Mouse (Mus musculus) CH12.LX (cell line): ENCODE results near the gene Anapc16. TPM values are rescaled to one million over a fixed set of nuclear protein-coding genes. Genes with fewer than 3 reads are reported as not detected.
"Not testable (repeated sequence)": the region's sequence is repeated elsewhere in the genome, so short reads cannot be mapped to it uniquely, and the experiment has no call there.

Experiments used
- DNase-seq: peaks from one replicate; pipeline ENCODE4 v3.0.0-alpha.2; 2013; ENCODE audit errors: extremely low read depth
- H3K27ac ChIP-seq: 2 replicates; pipeline ENCODE4 v1.5.1; 2012; ENCODE audit warnings: low read depth, mild to moderate bottlenecking, control low read depth, moderate library complexity; ENCODE audit not compliant: insufficient read depth
- H3K27me3 ChIP-seq: replicated peaks from 2 replicates; pipeline ENCODE3; 2012; ENCODE audit warnings: inconsistent platforms
- H3K36me3 ChIP-seq, 2 experiments: replicated peaks in 1 of 2; 2 replicates each; pipeline versions ENCODE3 to v1.6.1; 2012; ENCODE audit warnings: inconsistent platforms in 1 of 2, low read length in 1 of 2, mild to moderate bottlenecking in 1 of 2, mixed read lengths in 1 of 2, moderate library complexity in 1 of 2; ENCODE audit not compliant: control insufficient read depth in 1 of 2, insufficient read depth in 1 of 2
- H3K4me1 ChIP-seq, 2 experiments: 2 replicates each; pipeline ENCODE4 v1.6.1; 2012; ENCODE audit warnings: inconsistent platforms in 1 of 2, moderate library complexity in 1 of 2; ENCODE audit not compliant: insufficient read depth in 2 of 2, control insufficient read depth in 1 of 2
- H3K4me2 ChIP-seq: 2 replicates; pipeline ENCODE4 v1.6.1; 2012; ENCODE audit warnings: low read depth, mild to moderate bottlenecking, control low read depth; ENCODE audit not compliant: poor library complexity, insufficient read depth, severe bottlenecking
- H3K4me3 ChIP-seq, 3 experiments: fragments of 150-350 bp in 1 of 3; sonication (generic) in 1 of 3; replicated peaks in 1 of 3; 2 replicates each; pipeline versions ENCODE3 to v1.5.1; 2011 to 2012; ENCODE audit warnings: low read depth in 2 of 3, low read length in 2 of 3, mild to moderate bottlenecking in 2 of 3, moderate library complexity in 2 of 3, control low read depth in 1 of 3, improper control_type of control experiment in 1 of 3, inconsistent platforms in 1 of 3, mixed read lengths in 1 of 3; ENCODE audit not compliant: poor library complexity in 1 of 3
- H3K79me2 ChIP-seq: replicated peaks from 2 replicates; pipeline ENCODE4 v1.6.1; 2012; ENCODE audit warnings: mild to moderate bottlenecking, moderate library complexity; ENCODE audit not compliant: control insufficient read depth, poor library complexity, insufficient read depth, severe bottlenecking; ENCODE audit errors: extremely low read depth
- H3K9ac ChIP-seq: 2 replicates; pipeline ENCODE4 v1.6.1; 2012; ENCODE audit warnings: low read depth, mild to moderate bottlenecking, control low read depth, moderate library complexity; ENCODE audit not compliant: insufficient read depth
- H3K9me3 ChIP-seq: replicated peaks from 2 replicates; pipeline ENCODE3; 2012; ENCODE audit warnings: low read length, inconsistent platforms, mixed read lengths
- BHLHE40 ChIP-seq: IDR thresholded peaks from 2 replicates; pipeline ENCODE4 v1.6.1; 2011; ENCODE audit warnings: mild to moderate bottlenecking, low read depth, low read length, improper control_type of control experiment
- CTCF ChIP-seq, 2 experiments: IDR thresholded peaks in 1 of 2; conservative IDR thresholded peaks in 1 of 2; 2 replicates each; pipeline ENCODE4 v1.5.1; 2011 to 2012; ENCODE audit warnings: low read depth in 2 of 2, low read length in 2 of 2, improper control_type of control experiment in 1 of 2, inconsistent platforms in 1 of 2, mild to moderate bottlenecking in 1 of 2, moderate library complexity in 1 of 2
- E2F4 ChIP-seq: IDR thresholded peaks from 2 replicates; pipeline ENCODE4 v1.6.1; 2011; ENCODE audit warnings: low read depth, low read length, improper control_type of control experiment; ENCODE audit not compliant: insufficient replicate concordance
- HCFC1 ChIP-seq: IDR thresholded peaks from 2 replicates; pipeline ENCODE4 v1.6.1; 2012; ENCODE audit warnings: low read depth, mild to moderate bottlenecking, inconsistent platforms, low read length, improper control_type of control experiment
- IRF4 ChIP-seq: IDR thresholded peaks from 2 replicates; pipeline ENCODE4 v1.6.1; 2014; ENCODE audit warnings: low read depth, mild to moderate bottlenecking, inconsistent platforms, low read length, improper control_type of control experiment
- MAX ChIP-seq: IDR thresholded peaks from 2 replicates; pipeline ENCODE4 v1.6.1; 2011; ENCODE audit warnings: low read length, improper control_type of control experiment
- MAZ ChIP-seq: IDR thresholded peaks from 2 replicates; pipeline ENCODE4 v1.6.1; 2012; ENCODE audit warnings: low read depth, mild to moderate bottlenecking, inconsistent platforms, low read length, improper control_type of control experiment, moderate library complexity
- NRF1 ChIP-seq: IDR thresholded peaks from 2 replicates; pipeline ENCODE4 v1.6.1; 2014; ENCODE audit warnings: low read depth, mild to moderate bottlenecking, inconsistent platforms, low read length, improper control_type of control experiment, moderate library complexity
- RAD21 ChIP-seq: IDR thresholded peaks from 2 replicates; pipeline ENCODE4 v1.6.1; 2011; ENCODE audit warnings: low read depth, mild to moderate bottlenecking, low read length, improper control_type of control experiment, moderate library complexity
- SMC3 ChIP-seq: IDR thresholded peaks from 2 replicates; pipeline ENCODE4 v1.6.1; 2011; ENCODE audit warnings: low read depth, low read length, improper control_type of control experiment
- TBP ChIP-seq: conservative IDR thresholded peaks from 2 replicates; pipeline ENCODE4 v1.6.1; 2011; ENCODE audit warnings: low read depth, low read length, improper control_type of control experiment
- TCF12 ChIP-seq: IDR thresholded peaks from 2 replicates; pipeline ENCODE4 v1.6.1; 2014; ENCODE audit warnings: low read depth, mild to moderate bottlenecking, inconsistent platforms, low read length, improper control_type of control experiment
- ZKSCAN1 ChIP-seq: IDR thresholded peaks from 2 replicates; pipeline ENCODE4 v1.6.1; 2012; ENCODE audit warnings: low read depth, inconsistent platforms, low read length, improper control_type of control experiment, borderline replicate concordance
- dilution Hi-C: fragments of 300-500 bp; cut with MboI; formaldehyde crosslinking; loops from 2 replicates; pipeline ENCODE4 v1.14.3; 2020; ENCODE audit warnings: low sequenced_read_pairs; ENCODE audit not compliant: extremely low pct_unique_long_range_greater_than_20kb, extremely low pct_ligation_motif_present
- in situ Hi-C: fragments of 300-500 bp; cut with MboI; formaldehyde crosslinking; loops from 3 replicates; pipeline ENCODE4 v1.14.3; 2019; ENCODE audit warnings: low sequenced_read_pairs, low pct_ligation_motif_present, low pct_unique_long_range_greater_than_20kb, mixed read lengths
- polyA plus RNA-seq: library from polyadenylated mRNA; unstranded; fragments of >175 nt; gene quantifications from 2 replicates; pipeline ENCODE4 v1.2.1, GENCODE M21; 2012; ENCODE audit warnings: low read depth; ENCODE audit not compliant: insufficient read length
- total RNA-seq, 2 experiments: library from RNA; depleted of rRNA; stranded (reverse); fragments of 300-350 nt in 1 of 2; fragments of >200 nt in 1 of 2; gene quantifications; 2 replicates each; pipeline ENCODE4 v1.2.3; 2012 to 2014

The Anapc16 gene
- total and polyA plus RNA-seq, 3 experiments: 43.9 to 67.6 (median 64.9) TPM

- DNase-seq: no peak
- Histone ChIP-seq H3K4me3 (peak overlapping the region; percentile 54 to 97 (median 84)), H3K27me3 (no peaks in the 10 kb centered on the region), H3K4me1 (peaks cover 8 to 36% of the 10 kb centered on the region in 2 experiments; a peak in 3 of 4 replicates), H3K9ac (peak overlapping the region; percentile 91), H3K79me2 (peaks cover 27% of the 10 kb centered on the region), H3K4me2 (peak overlapping the region; percentile 79), H3K27ac (peak overlapping the region; percentile 96), H3K9me3 (no peaks in the 10 kb centered on the region), H3K36me3 (peaks cover 11 to 26% of the 10 kb centered on the region in 2 experiments)
- dilution Hi-C loops (no loop called here), in situ Hi-C loops (loop anchor here (10.0 kb wide), 1 partner anchor 233 kb away; no protein-coding TSS in a partner anchor)
- no peak for TF ChIP-seq CTCF (conservative IDR thresholded peaks at IDR 0.05 in 1 of 2, IDR thresholded peaks at IDR 0.05 in 1 of 2; ENCODE audit: low read depth in 2 of 2, low read length in 2 of 2)
- TF ChIP-seq BHLHE40: no peak
Observed at GRCm38 (mm10) chr10:60002203-60002602, 732 bp downstream of the Anapc16 start.

GRCm38 (mm10) chr10:60001663-60002062 is 1.3 kb downstream of the Anapc16 start:
- peak overlapping the region in 1 of 3 experiments; percentile 97 for H3K4me3 ChIP-seq
- dilution Hi-C loops: not testable (repeated sequence)
- in situ Hi-C loops: loop anchor here (10.0 kb wide), 1 partner anchor 233 kb away; no protein-coding TSS in a partner anchor

GRCm38 (mm10) chr10:59999057-59999456 is 3.9 kb downstream of the Anapc16 start:
- H3K27me3 ChIP-seq: no peaks in the 10 kb centered on the region
- no peak overlapping the region for H3K9ac ChIP-seq
- no peak for DNase-seq
- H3K4me1 ChIP-seq: peaks cover 8 to 32% of the 10 kb centered on the region in 2 experiments; a peak in 3 of 4 replicates
- TF ChIP-seq ZKSCAN1 (no peak), HCFC1 (no peak), NRF1 (no peak), TCF12 (no peak), IRF4 (no peak), MAX (no peak), RAD21 (no peak), TBP (no peak), SMC3 (no peak), BHLHE40 (no peak), E2F4 (no peak), MAZ (no peak)
- TF ChIP-seq, all 38 proteins: peak for 0
- dilution Hi-C loops: no loop called here
- H3K4me2 ChIP-seq: no peak overlapping the region
- H3K9me3 ChIP-seq: no peaks in the 10 kb centered on the region
- no peak overlapping the region for H3K4me3 ChIP-seq
- H3K36me3 ChIP-seq: peaks cover 29 to 47% of the 10 kb centered on the region in 2 experiments
- H3K79me2 ChIP-seq: peaks cover 30% of the 10 kb centered on the region
- in situ Hi-C loops: no loop called here
- no peak overlapping the region for H3K27ac ChIP-seq

More at GRCm38 (mm10) chr10:60001663-60002062, 1.3 kb downstream of the Anapc16 start:
- peaks cover 27% of the 10 kb centered on the region for H3K79me2 ChIP-seq
- not testable (repeated sequence) for H3K27ac ChIP-seq, DNase-seq, H3K27me3 ChIP-seq, H3K9me3 ChIP-seq
- H3K4me2 ChIP-seq: peak overlapping the region; percentile 79
- peak overlapping the region; percentile 91 for H3K9ac ChIP-seq
- H3K36me3 ChIP-seq: peaks cover 11 to 26% of the 10 kb centered on the region in 2 experiments
- peaks cover 8 to 36% of the 10 kb centered on the region in 2 experiments; a peak in 3 of 4 replicates for H3K4me1 ChIP-seq
